Mouse (Mus musculus) liver, embryonic 14.5 days (tissue): ENCODE results near the gene Dennd1c. TPM values are rescaled to one million over a fixed set of nuclear protein-coding genes. Genes with fewer than 3 reads are reported as not detected.

Experiments used
- ATAC-seq: fragments of 200-750 bp; cut with Nextera tagmentation; 2 replicates; pipeline ENCODE4 v1.8.0; 2017; ENCODE audit warnings: moderate number of reproducible peaks, mild to moderate bottlenecking, moderate library complexity; ENCODE audit not compliant: insufficient read depth
- DNase-seq, 3 experiments: peaks; one replicate each; pipeline ENCODE4 v3.0.0-alpha.2; 2012 to 2013; ENCODE audit warnings: low read depth in 3 of 3, low spot score in 3 of 3
- H3K27ac ChIP-seq: fragments of 300-500 bp; sonication (generic); 2 replicates; pipeline ENCODE4 v1.5.1; 2014; ENCODE audit warnings: moderate library complexity, mild to moderate bottlenecking, control low read depth, inconsistent platforms
- H3K27me3 ChIP-seq: fragments of 300-500 bp; sonication (generic); 2 replicates; pipeline ENCODE4 v1.6.1; 2014; ENCODE audit warnings: mild to moderate bottlenecking, low read length, moderate library complexity; ENCODE audit not compliant: control insufficient read depth, insufficient read depth
- H3K36me3 ChIP-seq: fragments of 300-500 bp; sonication (generic); replicated peaks from 2 replicates; pipeline ENCODE4 v1.6.1; 2014; ENCODE audit warnings: low read depth; ENCODE audit not compliant: control insufficient read depth, insufficient read depth
- H3K4me1 ChIP-seq, 2 experiments: fragments of 200-500 bp in 1 of 2; fragments of 300-500 bp in 1 of 2; sonication (generic) in 1 of 2; replicated peaks; 2 replicates each; pipeline ENCODE4 v1.6.1; 2012 to 2014; ENCODE audit warnings: antibody characterized with exemption in 1 of 2, inconsistent platforms in 1 of 2, low read length in 1 of 2; ENCODE audit not compliant: control insufficient read depth in 2 of 2, insufficient read depth in 2 of 2
- H3K4me2 ChIP-seq: fragments of 300-500 bp; sonication (generic); 2 replicates; pipeline ENCODE4 v1.6.1; 2014; ENCODE audit warnings: low read depth, mild to moderate bottlenecking, control low read depth, moderate library complexity
- H3K4me3 ChIP-seq, 2 experiments: fragments of 200-500 bp in 1 of 2; fragments of 300-500 bp in 1 of 2; sonication (generic) in 1 of 2; 2 replicates each; pipeline ENCODE4 v1.5.1; 2012 to 2014; ENCODE audit warnings: low read depth in 2 of 2, low read length in 2 of 2, mild to moderate bottlenecking in 2 of 2, control low read depth in 1 of 2, inconsistent platforms in 1 of 2, moderate library complexity in 1 of 2; ENCODE audit not compliant: insufficient read depth in 1 of 2
- H3K9ac ChIP-seq: fragments of 300-500 bp; sonication (generic); replicated peaks from 2 replicates; pipeline ENCODE4 v1.6.1; 2014; ENCODE audit warnings: mild to moderate bottlenecking, control low read depth, moderate library complexity
- H3K9me3 ChIP-seq: fragments of 300-500 bp; sonication (generic); 2 replicates; pipeline ENCODE4 v1.6.1; 2016; ENCODE audit warnings: low read length, mixed read lengths; ENCODE audit not compliant: control insufficient read depth
- CTCF ChIP-seq: IDR thresholded peaks from 2 replicates; pipeline ENCODE4 v1.5.1; 2016; ENCODE audit warnings: antibody characterized with exemption, low read depth, control low read depth
- EP300 ChIP-seq: IDR thresholded peaks from 2 replicates; pipeline ENCODE4 v1.6.1; 2016; ENCODE audit warnings: antibody characterized with exemption, low read depth
- WGBS: fragments of 180-500 bp; shearing (Covaris S2); extraction: QIAGEN DNeasy Blood & Tissue Kit; methylation state at CpG from one replicate; pipeline ENCODE4 v1.1.7; 2014; ENCODE audit not compliant: insufficient replicate concordance; 5-methylcytosine and 5-hydroxymethylcytosine counted together
- polyA plus RNA-seq, 2 experiments: library from polyadenylated mRNA; depleted of rRNA in 1 of 2; stranded (reverse) in 1 of 2; unstranded in 1 of 2; fragments of >200 nt; fragmentation: Nextera tagmentation in 1 of 2; extraction: Ambion mirVana in 1 of 2; gene quantifications; 2 replicates each; pipeline versions ENCODE4 v1.2.1 to v1.2.3; 2012 to 2014

The Dennd1c gene
- polyA plus RNA-seq, 2 experiments, result 0.89 to 1.5 TPM

GRCm38 (mm10) chr17:57079919-57080318 is 1.6 kb upstream of the Dennd1c start:
- Histone ChIP-seq H3K27me3 (no peaks in the 10 kb centered on the region), H3K4me1 (no peaks in the 10 kb centered on the region; a peak in 1 of 4 replicates), H3K27ac (no peak overlapping the region), H3K4me3 (no peak overlapping the region), H3K4me2 (no peak overlapping the region), H3K9ac (no peak overlapping the region), H3K36me3 (no peaks in the 10 kb centered on the region), H3K9me3 (no peaks in the 10 kb centered on the region)
- TF ChIP-seq CTCF, result no peak
- TF ChIP-seq EP300, result no peak
- ATAC-seq (no peak), DNase-seq (no peak)
- 63% methylated on average over 3 of the region's 3 CpGs for WGBS

GRCm38 (mm10) chr17:57076916-57077315 is 1.4 kb downstream of the Dennd1c start:
- Histone ChIP-seq H3K9me3 (no peaks in the 10 kb centered on the region), H3K4me1 (no peaks in the 10 kb centered on the region; a peak in 1 of 4 replicates), H3K27ac (no peak overlapping the region), H3K27me3 (no peaks in the 10 kb centered on the region), H3K4me3 (no peak overlapping the region), H3K4me2 (no peak overlapping the region), H3K36me3 (no peaks in the 10 kb centered on the region), H3K9ac (no peak overlapping the region)
- DNase-seq (no peak), ATAC-seq (no peak)
- 48% methylated on average over 3 of the region's 3 CpGs for WGBS
- TF ChIP-seq EP300 (no peak), CTCF (no peak)

- H3K36me3 ChIP-seq, result no peaks in the 10 kb centered on the region
- H3K9ac ChIP-seq, result no peak overlapping the region
- H3K4me2 ChIP-seq, result no peak overlapping the region
- peaks cover 3 to 4% of the 10 kb centered on the region in 2 experiments; a peak in 1 of 4 replicates for H3K4me1 ChIP-seq
- no peaks in the 10 kb centered on the region for H3K27me3 ChIP-seq
- WGBS, result 20% methylated on average over 11 of the region's 11 CpGs
- no peak for DNase-seq
- TF ChIP-seq CTCF (no peak), EP300 (no peak)
- no peak overlapping the region for H3K27ac ChIP-seq
- ATAC-seq, result peak; percentile 31; the same call in 1 of the 2 replicates
- no peaks in the 10 kb centered on the region for H3K9me3 ChIP-seq
- no peak overlapping the region for H3K4me3 ChIP-seq
Measured at GRCm38 (mm10) chr17:57070699-57071098, 7.6 kb downstream of the Dennd1c start.

- Histone ChIP-seq H3K4me3 (no peak overlapping the region), H3K4me2 (no peak overlapping the region), H3K27me3 (no peaks in the 10 kb centered on the region), H3K27ac (no peak overlapping the region), H3K4me1 (peaks cover 3 to 4% of the 10 kb centered on the region in 2 experiments; a peak in 1 of 4 replicates), H3K9me3 (no peaks in the 10 kb centered on the region), H3K36me3 (no peaks in the 10 kb centered on the region), H3K9ac (no peak overlapping the region)
- ATAC-seq, result no peak
- no peak for DNase-seq
- TF ChIP-seq EP300, result no peak
- TF ChIP-seq CTCF, result no peak
- WGBS, result 17% methylated on average over 9 of the region's 9 CpGs
Measured at GRCm38 (mm10) chr17:57070272-57070671, 8.0 kb downstream of the Dennd1c start.

DNA sequence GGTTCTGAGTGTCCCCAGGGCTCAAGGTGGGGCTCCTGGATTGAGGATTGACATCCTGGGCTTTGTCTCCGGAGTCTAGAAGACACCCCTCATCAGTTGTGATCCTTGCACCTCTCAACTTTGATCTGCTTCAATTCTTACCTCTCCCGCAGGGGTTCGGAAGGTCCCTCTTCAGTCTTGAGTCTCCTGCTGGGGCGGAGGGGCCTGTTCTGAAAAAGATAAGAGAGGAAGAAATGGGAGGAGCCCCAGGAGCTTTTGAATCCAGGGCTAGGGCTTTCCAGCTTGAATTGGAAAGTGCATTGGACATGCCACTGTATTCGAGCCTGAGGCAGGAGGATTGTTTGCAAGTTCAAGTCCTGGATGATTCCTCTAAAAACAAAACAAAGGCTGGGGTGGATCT is 11.4 kb downstream of the Dennd1c start:
- DNase-seq, result no peak
- Histone ChIP-seq H3K4me1 (peaks cover 3 to 4% of the 10 kb centered on the region in 2 experiments; a peak in 1 of 4 replicates), H3K9ac (no peak overlapping the region), H3K27ac (no peak overlapping the region), H3K4me3 (no peak overlapping the region), H3K9me3 (no peaks in the 10 kb centered on the region), H3K4me2 (no peak overlapping the region), H3K27me3 (peaks cover 16% of the 10 kb centered on the region), H3K36me3 (no peaks in the 10 kb centered on the region)
- TF ChIP-seq EP300, result no peak
- no peak for TF ChIP-seq CTCF
- WGBS, result 21% methylated on average over 5 of the region's 5 CpGs
- ATAC-seq, result no peak
